Mouse (Mus musculus): ENCODE data around the gene Mapk10. TPM values are rescaled to one million over a fixed set of nuclear protein-coding genes. Genes with fewer than 3 reads are reported as not detected.

Mapk10 gene
- polyA plus RNA-seq, 1 experiment = 0.58 TPM

GRCm38 (mm10) chr5:102904066-102904465, 307.1 kb downstream of the Mapk10 start:
- no peak overlapping the region for H3K4me3 ChIP-seq (ENCODE audit: control insufficient read depth, insufficient read depth, low read length)
- TF ChIP-seq POLR2A (IDR thresholded peaks at IDR 0.05; ENCODE audit: control insufficient read depth, extremely low read depth, insufficient read depth, low read length, poor library complexity) = no peak
- TF ChIP-seq CTCF (IDR thresholded peaks at IDR 0.05; ENCODE audit: borderline replicate concordance, control insufficient read depth, extremely low read depth, insufficient read depth, low read length, poor library complexity) = no peak
- 80% methylated on average over 12 of the region's 12 CpGs for WGBS
- H3K4me1 ChIP-seq (replicated peaks; ENCODE audit: control insufficient read depth, insufficient read depth, low read length) = no peaks in the 10 kb centered on the region
- DNase-seq = no peak
- no peaks in the 10 kb centered on the region for H3K27me3 ChIP-seq (ENCODE audit: control insufficient read depth, insufficient read depth, low read length)
- H3K27ac ChIP-seq (ENCODE audit: control insufficient read depth, insufficient read depth, low read length) = no peak overlapping the region
- H3K36me3 ChIP-seq (ENCODE audit: control insufficient read depth, insufficient read depth, low read length) = no peaks in the 10 kb centered on the region

GRCm38 (mm10) chr5:102903487-102903886, 307.6 kb downstream of the Mapk10 start:
- no peak for DNase-seq
- WGBS = 96% methylated on average over 9 of the region's 9 CpGs
- Histone ChIP-seq H3K4me3 (ENCODE audit: control insufficient read depth, insufficient read depth, low read length) (no peak overlapping the region), H3K4me1 (replicated peaks; ENCODE audit: control insufficient read depth, insufficient read depth, low read length) (no peaks in the 10 kb centered on the region), H3K27ac (ENCODE audit: control insufficient read depth, insufficient read depth, low read length) (no peak overlapping the region), H3K27me3 (ENCODE audit: control insufficient read depth, insufficient read depth, low read length) (no peaks in the 10 kb centered on the region), H3K36me3 (ENCODE audit: control insufficient read depth, insufficient read depth, low read length) (no peaks in the 10 kb centered on the region)
- TF ChIP-seq CTCF (IDR thresholded peaks at IDR 0.05; ENCODE audit: borderline replicate concordance, control insufficient read depth, extremely low read depth, insufficient read depth, low read length, poor library complexity) = no peak
- no peak for TF ChIP-seq POLR2A (IDR thresholded peaks at IDR 0.05; ENCODE audit: control insufficient read depth, extremely low read depth, insufficient read depth, low read length, poor library complexity)

DNA sequence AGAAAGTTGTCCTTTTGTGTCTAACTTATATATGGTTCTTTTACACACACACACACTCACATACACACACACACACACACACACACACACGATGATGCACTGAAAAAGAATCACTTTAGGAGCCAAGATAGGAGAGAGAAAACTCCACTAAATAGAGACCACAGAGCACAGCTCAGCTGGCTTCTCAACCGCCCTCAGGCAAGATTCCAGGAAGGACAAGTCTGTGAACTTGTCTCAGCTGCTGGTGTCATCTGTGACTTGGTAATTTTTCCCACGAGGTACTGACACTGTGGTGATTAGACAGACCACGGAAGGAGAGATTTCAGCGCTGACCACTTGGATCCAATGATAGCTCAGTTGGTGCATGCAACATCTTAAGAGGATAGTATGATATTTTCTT, 310.0 kb downstream of the Mapk10 start:
- Histone ChIP-seq H3K36me3 (ENCODE audit: control insufficient read depth, insufficient read depth, low read length) (no peaks in the 10 kb centered on the region), H3K4me3 (ENCODE audit: control insufficient read depth, insufficient read depth, low read length) (no peak overlapping the region), H3K27me3 (ENCODE audit: control insufficient read depth, insufficient read depth, low read length) (no peaks in the 10 kb centered on the region), H3K27ac (ENCODE audit: control insufficient read depth, insufficient read depth, low read length) (no peak overlapping the region), H3K4me1 (replicated peaks; ENCODE audit: control insufficient read depth, insufficient read depth, low read length) (no peaks in the 10 kb centered on the region)
- no peak for DNase-seq
- no peak for TF ChIP-seq POLR2A (IDR thresholded peaks at IDR 0.05; ENCODE audit: control insufficient read depth, extremely low read depth, insufficient read depth, low read length, poor library complexity)
- WGBS = 80% methylated on average over 5 of the region's 5 CpGs

DNA sequence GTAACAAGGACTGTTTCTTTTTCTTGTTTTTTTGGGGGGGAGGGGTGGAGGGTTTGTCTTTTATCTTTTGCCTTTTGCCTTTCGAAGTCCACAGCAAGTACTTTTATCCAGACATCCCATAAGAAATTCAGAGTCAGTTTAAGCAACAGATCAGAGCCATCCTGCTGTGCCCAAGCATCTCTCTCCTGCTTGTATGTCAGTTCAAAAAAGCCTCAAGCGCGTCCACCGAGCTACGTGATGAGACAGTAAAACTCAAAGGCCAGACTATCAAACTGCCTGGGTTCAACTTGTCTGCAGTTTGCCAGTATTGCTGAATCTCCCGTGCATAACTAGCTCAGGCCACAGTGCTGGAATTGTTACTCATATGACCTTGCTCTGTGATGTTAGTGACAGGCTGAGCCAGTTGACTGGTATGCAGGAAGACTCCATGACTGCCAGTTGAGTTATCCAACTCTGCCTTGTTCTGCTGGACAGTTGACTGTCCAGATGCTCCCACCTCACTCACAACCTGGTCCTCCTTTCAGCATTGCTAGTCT, 311.4 kb downstream of the Mapk10 start:
- TF ChIP-seq CTCF (IDR thresholded peaks at IDR 0.05; ENCODE audit: borderline replicate concordance, control insufficient read depth, extremely low read depth, insufficient read depth, low read length, poor library complexity) = no peak
- no peak for TF ChIP-seq POLR2A (IDR thresholded peaks at IDR 0.05; ENCODE audit: control insufficient read depth, extremely low read depth, insufficient read depth, low read length, poor library complexity)
- DNase-seq = no peak
- H3K4me3 ChIP-seq (ENCODE audit: control insufficient read depth, insufficient read depth, low read length) = no peak overlapping the region

DNA sequence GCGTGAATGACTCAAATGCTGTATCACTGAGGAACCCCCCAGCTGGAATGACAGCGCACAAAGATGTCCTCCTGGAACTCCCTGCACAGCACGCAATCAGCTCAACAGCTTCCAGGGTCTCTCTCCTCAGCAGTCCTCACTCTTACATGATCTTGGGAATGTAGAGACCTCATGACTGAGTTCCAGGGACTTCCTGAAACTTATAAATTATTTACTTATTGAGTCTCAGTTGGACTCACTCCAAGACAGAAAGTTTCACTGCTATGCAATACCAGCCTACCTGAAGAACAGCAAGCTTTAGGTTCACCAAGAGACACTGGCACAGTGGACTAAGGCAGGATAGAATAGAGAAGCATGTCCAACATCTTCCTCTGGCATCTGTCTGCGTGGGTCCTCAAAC, 312.8 kb downstream of the Mapk10 start:
- 96% methylated on average over 4 of the region's 4 CpGs for WGBS
- Histone ChIP-seq H3K27me3 (ENCODE audit: control insufficient read depth, insufficient read depth, low read length) (no peaks in the 10 kb centered on the region), H3K27ac (ENCODE audit: control insufficient read depth, insufficient read depth, low read length) (no peak overlapping the region), H3K4me3 (ENCODE audit: control insufficient read depth, insufficient read depth, low read length) (no peak overlapping the region), H3K36me3 (ENCODE audit: control insufficient read depth, insufficient read depth, low read length) (no peaks in the 10 kb centered on the region), H3K4me1 (replicated peaks; ENCODE audit: control insufficient read depth, insufficient read depth, low read length) (no peaks in the 10 kb centered on the region)
- no peak for TF ChIP-seq CTCF (IDR thresholded peaks at IDR 0.05; ENCODE audit: borderline replicate concordance, control insufficient read depth, extremely low read depth, insufficient read depth, low read length, poor library complexity)
- no peak for TF ChIP-seq POLR2A (IDR thresholded peaks at IDR 0.05; ENCODE audit: control insufficient read depth, extremely low read depth, insufficient read depth, low read length, poor library complexity)
- no peak for DNase-seq

More for the DNA sequence above, 311.4 kb downstream of the Mapk10 start:
- Histone ChIP-seq H3K4me1 (replicated peaks; ENCODE audit: control insufficient read depth, insufficient read depth, low read length) (no peaks in the 10 kb centered on the region), H3K27ac (ENCODE audit: control insufficient read depth, insufficient read depth, low read length) (no peak overlapping the region), H3K27me3 (ENCODE audit: control insufficient read depth, insufficient read depth, low read length) (no peaks in the 10 kb centered on the region), H3K36me3 (ENCODE audit: control insufficient read depth, insufficient read depth, low read length) (no peaks in the 10 kb centered on the region)
- 87% methylated on average over 6 of the region's 6 CpGs for WGBS

- no peak for TF ChIP-seq CTCF (IDR thresholded peaks at IDR 0.05; ENCODE audit: borderline replicate concordance, control insufficient read depth, extremely low read depth, insufficient read depth, low read length, poor library complexity)
- TF ChIP-seq POLR2A (IDR thresholded peaks at IDR 0.05; ENCODE audit: control insufficient read depth, extremely low read depth, insufficient read depth, low read length, poor library complexity) = no peak
- no peak for DNase-seq
- H3K27me3 ChIP-seq (ENCODE audit: control insufficient read depth, insufficient read depth, low read length) = no peaks in the 10 kb centered on the region
- H3K4me1 ChIP-seq (replicated peaks; ENCODE audit: control insufficient read depth, insufficient read depth, low read length) = no peaks in the 10 kb centered on the region
- H3K36me3 ChIP-seq (ENCODE audit: control insufficient read depth, insufficient read depth, low read length) = no peaks in the 10 kb centered on the region
- no peak overlapping the region for H3K4me3 ChIP-seq (ENCODE audit: control insufficient read depth, insufficient read depth, low read length)
- no peak overlapping the region for H3K27ac ChIP-seq (ENCODE audit: control insufficient read depth, insufficient read depth, low read length)
- WGBS = 95% methylated on average over 11 of the region's 11 CpGs
These were observed 318.9 kb downstream of the Mapk10 start for GRCm38 (mm10) chr5:102892226-102892625.

DNA sequence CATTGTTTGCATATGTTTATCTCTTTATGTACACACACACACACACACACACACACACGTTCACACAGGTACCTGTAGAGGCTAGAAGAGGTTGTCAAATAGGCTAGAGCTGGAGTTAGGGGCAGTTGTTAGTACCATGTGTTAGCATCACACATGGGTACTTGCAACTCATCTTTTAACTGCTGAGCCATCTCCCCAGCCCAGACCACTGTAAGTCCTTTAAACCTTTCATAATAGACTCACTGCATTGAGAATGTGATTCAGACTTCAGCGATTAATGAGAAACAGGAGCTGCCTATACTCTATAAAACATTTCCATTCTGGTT, 322.0 kb downstream of the Mapk10 start:
- H3K27ac ChIP-seq (ENCODE audit: control insufficient read depth, insufficient read depth, low read length) = no peak overlapping the region
- no peak overlapping the region for H3K4me3 ChIP-seq (ENCODE audit: control insufficient read depth, insufficient read depth, low read length)
- no peaks in the 10 kb centered on the region for H3K4me1 ChIP-seq (replicated peaks; ENCODE audit: control insufficient read depth, insufficient read depth, low read length)
- DNase-seq = no peak
- H3K36me3 ChIP-seq (ENCODE audit: control insufficient read depth, insufficient read depth, low read length) = no peaks in the 10 kb centered on the region
- 86% methylated on average over 2 of the region's 2 CpGs for WGBS
- TF ChIP-seq CTCF (IDR thresholded peaks at IDR 0.05; ENCODE audit: borderline replicate concordance, control insufficient read depth, extremely low read depth, insufficient read depth, low read length, poor library complexity) (no peak), POLR2A (IDR thresholded peaks at IDR 0.05; ENCODE audit: control insufficient read depth, extremely low read depth, insufficient read depth, low read length, poor library complexity) (no peak)
- H3K27me3 ChIP-seq (ENCODE audit: control insufficient read depth, insufficient read depth, low read length) = no peaks in the 10 kb centered on the region

Data from thymus, adult 2 months (tissue).